Mouse (Mus musculus) CH12F3 (cell line): Measurements from ENCODE around the gene Serbp1.
"Not testable (repeated sequence)": the region's sequence is repeated elsewhere in the genome, so short reads cannot be mapped to it uniquely, and the experiment has no call there.

Source experiments
- in situ Hi-C: fragments of 300-500 bp; cut with MboI; formaldehyde crosslinking; loops from 2 replicates; pipeline ENCODE4 v1.14.3; 2020; ENCODE audit warnings: low sequenced_read_pairs

Gene Serbp1

GRCm38 (mm10) chr6:67237977-67238376 lies at the start of gene Serbp1:
Serbp1 (plus strand) TSS chr6:67238176.
- in situ Hi-C loops: no loop called here

GRCm38 (mm10) chr6:67193591-67193990 lies 44.4 kb upstream of the Serbp1 start:
- in situ Hi-C loops: no loop called here

GRCm38 (mm10) chr6:67194606-67195005 lies 43.4 kb upstream of the Serbp1 start:
- in situ Hi-C loops: no loop called here

- in situ Hi-C loops: no loop called here
These were observed 42.8 kb upstream of the Serbp1 start for GRCm38 (mm10) chr6:67195148-67195611.

GRCm38 (mm10) chr6:67196821-67197220 lies 41.2 kb upstream of the Serbp1 start:
- in situ Hi-C loops: no loop called here

- in situ Hi-C loops: no loop called here
These were observed 39.9 kb upstream of the Serbp1 start for GRCm38 (mm10) chr6:67198085-67198484.

- in situ Hi-C loops: no loop called here
These were observed 37.2 kb upstream of the Serbp1 start for GRCm38 (mm10) chr6:67200715-67201322.

- in situ Hi-C loops: no loop called here
These were observed 32.6 kb upstream of the Serbp1 start for GRCm38 (mm10) chr6:67205081-67206037.

- in situ Hi-C loops: no loop called here
These were observed 25.6 kb upstream of the Serbp1 start for GRCm38 (mm10) chr6:67212362-67212761.

GRCm38 (mm10) chr6:67213429-67214098 lies 24.4 kb upstream of the Serbp1 start:
- in situ Hi-C loops: no loop called here

GRCm38 (mm10) chr6:67217402-67217801 lies 20.6 kb upstream of the Serbp1 start:
- in situ Hi-C loops: no loop called here

- in situ Hi-C loops: no loop called here
These were observed 20.1 kb upstream of the Serbp1 start for GRCm38 (mm10) chr6:67217846-67218245.

- in situ Hi-C loops: no loop called here
These were observed 19.4 kb upstream of the Serbp1 start for GRCm38 (mm10) chr6:67218566-67218965.

- in situ Hi-C loops: not testable (repeated sequence)
These were observed 18.0 kb upstream of the Serbp1 start for GRCm38 (mm10) chr6:67219931-67220330.

GRCm38 (mm10) chr6:67220731-67221130 lies 17.2 kb upstream of the Serbp1 start:
- in situ Hi-C loops: no loop called here

- in situ Hi-C loops: no loop called here
These were observed 14.9 kb upstream of the Serbp1 start for GRCm38 (mm10) chr6:67223082-67223481.

- in situ Hi-C loops: no loop called here
These were observed 14.5 kb upstream of the Serbp1 start for GRCm38 (mm10) chr6:67223499-67223898.

- in situ Hi-C loops: no loop called here
These were observed 11.7 kb upstream of the Serbp1 start for GRCm38 (mm10) chr6:67226286-67226685.

- in situ Hi-C loops: no loop called here
These were observed 9.4 kb upstream of the Serbp1 start for GRCm38 (mm10) chr6:67228459-67229107.

GRCm38 (mm10) chr6:67229521-67229920 lies 8.5 kb upstream of the Serbp1 start:
- in situ Hi-C loops: no loop called here
